Mouse (Mus musculus) central nervous system, embryonic 18 days (tissue): ENCODE measurements around the gene Smg5. TPM values are rescaled to one million over a fixed set of nuclear protein-coding genes. Genes with fewer than 3 reads are reported as not detected.

Experiments used
- polyA plus RNA-seq: library from polyadenylated mRNA; depleted of rRNA; stranded (reverse); fragments of >200 nt; gene quantifications from 2 replicates; pipeline ENCODE4 v1.2.3, GENCODE M21; 2012; rRNA removed

Gene Smg5
- 90.2 and 90.7 TPM in 2 replicates for polyA plus RNA-seq

DNA sequence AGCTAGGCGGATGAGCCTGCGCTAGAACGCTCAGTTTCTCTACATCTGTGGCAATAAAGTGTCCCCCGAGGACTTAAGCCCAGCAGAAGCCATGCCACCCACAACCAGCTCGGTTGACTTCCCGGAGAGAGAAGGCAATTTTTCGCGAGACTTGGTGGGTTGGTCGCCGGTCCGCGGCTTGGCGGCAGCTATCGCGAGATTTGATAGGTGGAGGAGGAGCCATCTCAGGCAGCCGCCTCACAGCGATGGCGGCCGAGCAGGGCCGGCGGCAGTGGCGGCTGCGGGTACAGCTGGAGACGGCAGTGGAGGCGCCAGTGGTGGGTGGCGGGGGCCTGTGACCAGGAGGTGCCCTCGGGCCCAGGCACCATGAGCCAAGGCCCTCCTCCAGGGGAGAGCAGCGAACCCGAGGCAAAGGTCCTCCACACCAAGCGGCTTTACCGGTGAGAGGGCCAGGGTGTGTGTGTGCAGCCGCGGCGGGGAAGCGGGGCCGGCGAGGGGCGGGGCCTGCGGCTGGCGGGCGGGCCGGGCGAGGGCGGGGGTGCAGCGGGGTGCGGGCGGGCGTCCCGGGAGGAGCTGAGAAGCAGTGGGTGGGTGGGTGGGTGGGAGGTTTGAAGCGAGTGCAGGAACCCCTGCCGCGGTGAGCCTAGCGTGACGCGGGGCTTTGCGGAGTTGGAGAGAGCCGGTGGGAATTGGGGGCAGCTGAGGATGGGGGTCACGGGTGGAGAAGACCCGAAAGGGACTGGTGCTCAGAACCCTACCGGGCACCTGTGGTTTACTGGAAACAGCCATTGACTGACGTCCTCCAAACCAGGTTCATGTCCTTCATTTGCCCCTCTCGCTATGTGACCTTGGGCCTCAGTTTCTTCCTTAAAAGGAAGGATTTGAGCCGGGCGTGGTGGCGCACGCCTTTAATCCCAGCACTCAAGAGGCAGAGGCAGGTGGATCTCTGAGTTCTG is at the start of gene Smg5, which contains the start of gene Tmem79:
Gene Smg5, plus strand, starts transcription at position 203 of the 956 bp plus-strand sequence.
Gene Tmem79, minus strand, starts transcription at position 91 of the 956 bp plus-strand sequence.

DNA sequence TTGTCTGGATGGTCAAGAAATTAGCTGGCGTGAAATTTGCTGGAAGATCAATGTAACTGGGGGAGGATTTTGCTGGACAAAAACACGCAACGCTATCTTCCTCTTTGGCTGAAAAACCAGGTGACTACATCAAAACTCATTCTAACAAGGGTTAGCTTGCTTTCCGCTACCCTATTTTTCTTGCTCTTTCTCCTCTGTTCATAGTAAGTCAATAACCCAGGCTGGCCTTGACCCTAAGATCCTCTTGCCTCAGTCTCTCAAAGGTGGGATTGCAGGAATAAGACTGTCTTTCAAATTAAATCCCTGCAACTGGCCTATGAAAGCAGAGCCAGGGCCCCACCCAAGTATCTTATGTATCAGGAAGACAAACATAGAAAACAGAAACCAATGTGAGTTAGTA is 49.0 kb upstream of the Smg5 start, which contains the start of gene Gm38392:
Gene Gm38392, minus strand, starts transcription at position 101 of the 400 bp plus-strand sequence.

DNA sequence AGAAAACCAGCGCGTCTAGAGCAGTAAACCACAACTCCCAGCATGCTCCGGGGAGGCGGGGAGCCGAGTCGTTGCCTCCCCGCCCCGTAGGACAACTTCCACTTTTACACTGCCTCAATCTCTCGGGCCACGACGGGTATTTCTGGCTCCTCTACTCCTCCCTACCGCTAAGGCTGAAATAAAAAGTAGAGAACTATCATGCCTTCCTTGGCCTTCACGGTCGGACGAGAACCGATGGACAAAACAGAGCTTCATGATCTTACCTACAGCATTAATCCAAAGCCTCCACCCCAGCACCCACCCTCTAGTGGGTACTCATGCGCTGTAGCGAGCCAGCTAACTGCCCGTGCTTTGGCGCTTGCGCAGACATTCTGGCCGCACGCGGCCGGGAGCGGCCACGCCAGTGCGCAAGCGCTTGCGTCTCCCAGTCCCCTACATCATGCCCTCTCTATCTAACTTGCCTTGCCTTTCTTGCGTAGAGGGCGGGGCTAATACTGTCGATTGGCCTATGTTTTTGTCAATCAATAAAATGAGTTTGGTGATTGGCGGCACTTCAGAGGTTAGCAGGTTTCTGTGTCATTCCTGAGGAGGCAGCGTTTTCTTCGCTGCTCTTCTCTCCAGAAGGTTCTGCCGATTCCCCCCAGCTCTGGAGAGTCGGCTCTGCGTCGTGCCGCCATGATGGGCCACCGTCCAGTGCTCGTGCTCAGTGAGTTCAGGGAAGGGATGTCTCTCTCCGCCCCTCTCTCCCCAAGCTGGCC is 39.3 kb upstream of the Smg5 start, which contains the start of the genes Tsacc and Cct3:
Gene Tsacc, minus strand, starts transcription at position 439 of the 758 bp plus-strand sequence.
Gene Cct3, plus strand, starts transcription at position 556 of the 758 bp plus-strand sequence.

GRCm38 (mm10) chr3:88324951-88325405 is 11.1 kb upstream of the Smg5 start, which contains the start of gene Glmp:
TSS of gene Glmp (plus strand) at chr3:88325023.

DNA sequence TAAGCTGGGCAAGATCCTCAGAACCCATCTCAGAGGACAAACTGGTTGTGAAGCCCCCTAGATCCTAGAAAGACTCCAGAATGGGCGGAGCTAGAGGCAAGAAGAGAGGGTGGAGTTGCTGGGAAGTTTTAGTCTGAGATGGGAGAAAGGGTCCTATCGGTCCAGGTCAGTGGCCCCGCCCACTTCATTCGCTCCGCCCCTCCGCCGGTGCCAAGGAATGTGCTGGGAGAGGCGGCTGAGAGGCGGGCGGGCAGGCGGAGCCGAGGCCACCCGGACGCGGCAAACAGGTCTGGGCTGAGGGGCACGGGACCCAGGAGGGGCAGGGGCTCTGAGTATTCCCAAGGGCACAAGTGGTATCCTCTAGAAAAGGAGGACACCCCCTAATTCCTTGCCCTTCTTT is 28.3 kb downstream of the Smg5 start, which contains the start of gene Paqr6:
Gene Paqr6, plus strand, starts transcription at position 248 of the 400 bp plus-strand sequence.

DNA sequence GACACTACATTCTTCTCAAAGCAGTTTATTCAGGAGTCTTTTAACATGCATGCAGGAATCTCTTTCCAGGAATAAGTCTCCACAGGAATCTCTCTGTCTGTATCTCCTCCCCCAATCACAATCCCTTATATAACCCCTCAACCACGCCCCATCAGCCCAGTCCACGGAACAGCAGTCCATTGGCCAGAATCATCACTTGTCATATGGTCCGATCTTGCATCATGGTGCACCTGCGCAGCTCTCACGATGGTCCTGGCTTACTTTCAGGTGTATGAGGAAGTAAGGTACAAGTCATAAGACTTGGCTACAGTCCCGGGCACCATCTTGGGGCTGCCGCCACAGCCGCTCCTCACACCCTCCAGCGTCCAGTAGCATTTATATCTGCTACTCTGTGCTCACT is 36.6 kb downstream of the Smg5 start, which contains the start of gene Bglap3:
Gene Bglap3, minus strand, starts transcription at position 101 of the 400 bp plus-strand sequence.

DNA sequence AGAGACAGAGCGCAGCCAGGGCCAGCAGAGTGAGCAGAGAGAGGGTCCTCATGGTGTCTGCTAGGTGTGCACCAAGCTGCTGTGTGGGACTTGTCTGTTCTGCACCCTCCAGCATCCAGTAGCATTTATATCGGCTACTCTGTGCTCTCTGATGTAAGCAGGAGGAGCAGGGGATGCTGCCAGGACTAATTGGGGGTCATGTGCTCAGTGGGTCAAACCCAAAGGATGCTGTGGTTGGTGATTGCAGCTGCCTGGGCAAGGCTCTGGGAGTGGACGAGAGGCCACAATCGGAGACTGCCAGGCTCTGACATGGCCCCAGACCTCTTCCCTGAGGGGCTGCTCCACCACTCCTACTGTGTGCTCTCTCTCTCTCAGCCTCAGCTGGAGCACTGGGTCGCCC is 42.5 kb downstream of the Smg5 start, which contains the start of gene Bglap2:
Gene Bglap2, minus strand, starts transcription at position 101 of the 400 bp plus-strand sequence.

DNA sequence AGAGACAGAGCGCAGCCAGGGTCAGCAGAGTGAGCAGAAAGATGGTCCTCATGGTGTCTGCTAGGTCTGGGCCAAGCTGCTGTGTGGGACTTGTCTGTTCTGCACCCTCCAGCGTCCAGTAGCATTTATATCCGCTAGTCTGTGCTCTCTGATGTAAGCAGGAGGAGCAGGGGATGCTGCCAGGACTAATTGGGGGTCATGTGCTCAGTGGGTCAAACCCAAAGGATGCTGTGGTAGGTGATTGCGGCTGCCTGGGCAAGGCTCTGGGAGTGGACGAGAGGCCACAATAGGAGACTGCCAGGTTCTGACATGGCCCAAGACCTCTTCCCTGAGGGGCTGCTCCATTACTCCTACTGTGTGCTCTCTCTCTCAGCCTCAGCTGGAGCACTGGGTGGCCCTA is 48.3 kb downstream of the Smg5 start, which contains the start of gene Bglap:
Gene Bglap, minus strand, starts transcription at position 101 of the 400 bp plus-strand sequence.

DNA sequence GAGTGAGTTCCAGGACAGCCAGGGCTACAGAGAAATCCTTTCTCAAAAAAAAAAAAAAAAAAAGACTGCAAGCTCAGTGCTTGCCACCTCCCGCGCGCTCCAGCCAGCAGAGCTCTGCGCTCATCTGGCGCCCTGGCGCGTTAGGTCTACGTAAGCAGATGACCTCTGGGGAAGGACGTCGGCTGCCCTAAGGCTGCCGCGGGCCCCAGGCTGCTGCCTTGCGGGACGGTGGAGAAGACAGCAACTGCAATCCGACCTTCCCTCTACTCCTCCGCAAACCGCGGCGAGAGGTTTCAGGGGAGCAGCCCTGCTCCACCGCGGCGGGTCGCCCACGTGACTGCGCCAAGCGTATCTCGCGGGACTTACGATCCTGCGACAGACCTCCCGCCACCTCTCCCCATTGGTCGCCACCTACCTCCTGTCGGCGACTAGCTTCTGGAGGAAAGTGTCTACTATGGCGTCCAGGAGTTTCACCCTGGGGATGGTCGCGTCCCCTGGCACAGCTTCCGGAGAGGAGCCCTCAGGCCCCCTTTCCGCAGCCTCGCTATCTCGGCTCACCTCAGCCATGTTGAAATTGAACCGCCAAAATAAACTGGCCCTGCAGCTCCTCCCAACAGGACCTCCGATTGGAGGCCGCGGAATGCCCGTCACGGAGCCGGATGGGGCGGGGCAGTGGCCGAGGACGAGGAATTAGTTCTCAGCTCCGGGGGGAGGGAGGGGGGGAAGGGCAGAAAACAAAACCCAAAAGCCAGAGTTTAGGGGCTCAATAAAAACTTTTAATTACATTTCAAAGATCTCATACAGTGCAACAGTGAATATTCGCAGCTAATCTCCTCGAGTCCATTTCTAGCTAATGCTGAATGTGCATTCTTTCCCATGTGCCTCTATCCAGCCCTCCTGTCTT is 73.9 kb downstream of the Smg5 start, which contains the start of gene Pmf1:
Gene Pmf1, minus strand, starts transcription at position 591 of the 904 bp plus-strand sequence.

Other genes starting within 250 kb of the Smg5 start
- 45.6 and 57.2 TPM in 2 replicates for gene Mef2d, start 193.9 kb upstream of the Smg5 start, polyA plus RNA-seq
- gene Rhbg, start 81.6 kb upstream of the Smg5 start, polyA plus RNA-seq = 0.06 and 0.17 TPM in 2 replicates
- gene Gm38392, start 49.0 kb upstream of the Smg5 start, polyA plus RNA-seq = 0.14 TPM in 1 of 2 replicates, not detected in the other
- gene Tsacc, start 39.3 kb upstream of the Smg5 start, polyA plus RNA-seq = 4.0 and 6.2 TPM in 2 replicates
- 313 and 317 TPM in 2 replicates for gene Cct3, start 39.1 kb upstream of the Smg5 start, polyA plus RNA-seq
- gene Glmp, start 11.2 kb upstream of the Smg5 start, polyA plus RNA-seq = 54.1 and 56.2 TPM in 2 replicates
- 0.82 and 0.94 TPM in 2 replicates for gene Tmem79, start 112 bp upstream of the Smg5 start, polyA plus RNA-seq
- 3.1 and 3.4 TPM in 2 replicates for gene Paqr6, start 28.3 kb downstream of the Smg5 start, polyA plus RNA-seq
- gene Bglap3, start 36.5 kb downstream of the Smg5 start, polyA plus RNA-seq = 0.09 and 0.15 TPM in 2 replicates
- gene Bglap2, start 42.4 kb downstream of the Smg5 start, polyA plus RNA-seq = 1.0 and 7.1 TPM in 2 replicates
- gene Bglap, start 48.2 kb downstream of the Smg5 start, polyA plus RNA-seq = 0.56 and 7.4 TPM in 2 replicates
- 21.8 and 23.7 TPM in 2 replicates for gene Pmf1, start 74.1 kb downstream of the Smg5 start, polyA plus RNA-seq
- gene Slc25a44, start 88.9 kb downstream of the Smg5 start, polyA plus RNA-seq = 41.3 and 42.5 TPM in 2 replicates
- gene Sema4a, start 124.9 kb downstream of the Smg5 start, polyA plus RNA-seq = 54.7 and 57.7 TPM in 2 replicates
- gene Lmna, start 173.7 kb downstream of the Smg5 start, polyA plus RNA-seq = 40.9 and 46.3 TPM in 2 replicates
- gene Mex3a, start 196.1 kb downstream of the Smg5 start, polyA plus RNA-seq = 54.4 and 59.6 TPM in 2 replicates
- 0.27 and 0.47 TPM in 2 replicates for gene Rab25, start 212.0 kb downstream of the Smg5 start, polyA plus RNA-seq
- gene Lamtor2, start 216.8 kb downstream of the Smg5 start, polyA plus RNA-seq = 149 and 155 TPM in 2 replicates
- gene Ubqln4, start 217.5 kb downstream of the Smg5 start, polyA plus RNA-seq = 89.7 and 95.0 TPM in 2 replicates
- 175 and 179 TPM in 2 replicates for gene Ssr2, start 239.6 kb downstream of the Smg5 start, polyA plus RNA-seq